Mouse (Mus musculus): ENCODE measurements around the gene Nkiras2.

- TF ChIP-seq CTCF (IDR thresholded peaks at IDR 0.05), result no peak
- no peak for TF ChIP-seq EP300 (IDR thresholded peaks at IDR 0.05)
Observed at GRCm38 (mm10) chr11:100595533-100595932, 23.5 kb upstream of the Nkiras2 start.

All from lung, postnatal 0 days (tissue).